Mouse (Mus musculus) bone marrow, adult 2 months (tissue): Measurements from ENCODE around the gene Abhd14b. TPM values are rescaled to one million over a fixed set of nuclear protein-coding genes. Genes with fewer than 3 reads are reported as not detected.

ENCODE experiments used
- H3K27ac ChIP-seq: fragments of 200-500 bp; 2 replicates; pipeline ENCODE4 v1.5.1; 2012; ENCODE audit warnings: low read depth, mild to moderate bottlenecking, control low read depth, inconsistent platforms, low read length; ENCODE audit not compliant: control insufficient read depth, poor library complexity, insufficient read depth
- H3K4me1 ChIP-seq: fragments of 200-500 bp; 2 replicates; pipeline ENCODE4 v1.6.1; 2011; ENCODE audit warnings: low read length; ENCODE audit not compliant: control insufficient read depth, insufficient read depth
- H3K4me3 ChIP-seq: fragments of 200-500 bp; replicated peaks from 2 replicates; pipeline ENCODE3; 2011; ENCODE audit warnings: mild to moderate bottlenecking, low read depth, low read length, control low read depth; ENCODE audit not compliant: control insufficient read depth
- CTCF ChIP-seq: fragments of 200-500 bp; IDR thresholded peaks from 2 replicates; pipeline ENCODE4 v1.5.1; 2011; ENCODE audit warnings: low read length, control low read depth; ENCODE audit not compliant: control insufficient read depth, insufficient read depth
- POLR2A ChIP-seq: fragments of 200-500 bp; IDR thresholded peaks from 2 replicates; pipeline ENCODE4 v1.6.1; 2011; ENCODE audit warnings: low read depth, mild to moderate bottlenecking, control low read depth, low read length, borderline replicate concordance; ENCODE audit not compliant: control insufficient read depth
- WGBS: fragments of 180-500 bp; shearing (Covaris S2); methylation state at CpG from one replicate; pipeline ENCODE4 v1.1.7; 2018; 5-methylcytosine and 5-hydroxymethylcytosine counted together
- polyA plus RNA-seq: library from polyadenylated mRNA; stranded (reverse); fragments of >200 nt; gene quantifications from 2 replicates; pipeline ENCODE4 v1.2.4, GENCODE M21; 2011; ENCODE audit warnings: low replicate concordance; ENCODE audit not compliant: missing spikeins, insufficient read depth, insufficient read length

Abhd14b gene
- polyA plus RNA-seq, 1 experiment = 6.5 TPM

DNA sequence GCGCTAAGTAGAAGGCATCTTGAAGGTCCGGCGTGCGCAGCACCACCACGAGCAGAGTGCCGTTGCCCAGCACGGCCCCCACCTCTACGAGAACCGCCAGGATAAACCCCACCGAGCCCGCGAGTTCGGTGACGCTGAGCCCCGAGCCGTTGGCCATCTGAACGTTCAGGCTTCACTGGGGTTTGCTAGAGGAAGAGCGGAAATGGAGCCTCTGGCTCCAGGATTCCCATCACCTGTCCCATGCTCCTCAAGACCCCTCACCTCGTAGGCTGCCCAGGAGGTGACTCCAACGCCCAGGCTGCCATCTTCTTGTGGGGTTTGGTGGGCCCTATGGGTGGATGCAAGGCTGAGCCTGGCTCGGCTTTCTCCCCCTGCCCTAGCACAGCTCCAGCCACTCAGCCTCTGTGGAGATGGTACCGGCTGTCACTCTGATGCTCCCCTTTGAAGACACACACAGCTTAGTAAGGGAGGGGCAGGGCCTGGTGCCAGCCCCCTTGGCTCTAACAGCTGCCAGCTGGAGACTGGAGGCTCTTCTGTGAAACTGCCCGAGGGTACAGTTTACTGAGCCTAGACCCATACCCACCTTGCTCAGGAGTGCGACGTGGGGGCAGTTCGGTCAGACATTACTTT is 18.4 kb downstream of the Abhd14b start, which contains the start of gene Gpr62:
TSS of gene Gpr62 (minus strand) at position 368 of the 630 bp plus-strand sequence.
- H3K4me1 ChIP-seq = no peaks in the 10 kb centered on the region
- TF ChIP-seq CTCF (no peak), POLR2A (no peak)
- H3K4me3 ChIP-seq = no peak within 1 kb of the TSS
- no peak within 1 kb of the TSS for H3K27ac ChIP-seq
- 28% methylated on average over 26 of the region's 26 CpGs for WGBS

DNA sequence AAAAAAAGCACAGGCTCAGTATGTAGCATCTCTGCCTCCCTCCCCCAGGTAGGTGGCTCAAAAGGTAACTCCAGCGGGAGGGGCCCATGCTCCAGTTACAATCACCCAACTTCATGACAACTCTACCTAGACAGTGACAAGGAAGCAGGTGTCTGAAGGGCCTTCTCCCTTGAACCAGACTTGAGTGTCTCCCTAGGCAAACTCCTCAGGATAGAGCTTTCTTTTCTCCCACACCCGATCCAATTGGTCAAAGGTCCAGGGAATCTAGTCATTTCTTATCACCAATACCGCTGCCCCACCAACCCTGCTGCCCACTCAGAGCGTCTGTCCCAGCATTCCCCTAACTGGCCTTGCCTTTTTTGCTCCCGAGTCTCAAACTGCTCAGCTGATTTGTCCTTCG is 19.5 kb downstream of the Abhd14b start:
- TF ChIP-seq CTCF (no peak), POLR2A (no peak)
- H3K4me1 ChIP-seq = no peaks in the 10 kb centered on the region
- H3K4me3 ChIP-seq = no peak overlapping the region
- no peak overlapping the region for H3K27ac ChIP-seq
- WGBS = 77% methylated on average over 6 of the region's 6 CpGs

DNA sequence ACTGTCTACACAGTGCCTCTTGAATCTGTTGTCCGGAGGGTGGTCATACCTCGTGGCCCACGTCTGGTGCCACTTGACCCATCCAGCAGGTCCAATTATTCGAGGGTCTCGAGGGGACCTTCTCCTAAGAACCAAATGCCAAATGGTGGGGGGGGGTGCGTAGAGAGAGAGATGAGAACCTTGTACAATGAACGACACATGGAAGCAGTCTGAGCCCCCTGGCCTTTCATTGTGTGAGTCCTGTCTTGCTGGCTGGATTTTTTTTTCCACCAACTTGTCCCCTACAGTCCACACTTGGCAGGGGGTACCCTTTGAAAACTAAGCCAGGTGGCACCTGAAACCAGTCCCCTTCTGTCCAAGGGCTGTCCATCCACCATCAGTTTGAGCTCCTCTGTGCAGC is 20.5 kb downstream of the Abhd14b start:
- no peaks in the 10 kb centered on the region for H3K4me1 ChIP-seq
- 80% methylated on average over 7 of the region's 7 CpGs for WGBS
- TF ChIP-seq POLR2A = no peak
- no peak for TF ChIP-seq CTCF
- no peak overlapping the region for H3K4me3 ChIP-seq
- no peak overlapping the region for H3K27ac ChIP-seq

DNA sequence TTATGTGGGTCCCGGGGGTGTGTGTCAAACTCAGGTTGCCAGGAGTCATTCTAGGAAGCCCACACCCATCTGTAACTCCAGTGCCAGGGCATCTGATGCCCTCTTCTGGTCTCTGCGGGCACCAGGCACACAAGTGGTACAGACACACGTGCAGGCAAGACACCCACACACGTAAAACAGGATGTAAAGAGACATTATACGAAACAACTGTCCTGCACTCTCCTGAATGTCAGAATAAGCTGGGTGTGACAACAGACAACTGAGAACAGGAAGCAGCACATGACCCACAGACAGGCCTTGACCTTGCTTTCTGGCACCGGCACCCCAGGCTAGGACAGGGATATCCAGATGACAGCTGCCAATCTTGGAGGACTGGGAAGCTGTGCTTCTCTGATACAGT is 22.1 kb downstream of the Abhd14b start:
- TF ChIP-seq POLR2A (no peak), CTCF (no peak)

DNA sequence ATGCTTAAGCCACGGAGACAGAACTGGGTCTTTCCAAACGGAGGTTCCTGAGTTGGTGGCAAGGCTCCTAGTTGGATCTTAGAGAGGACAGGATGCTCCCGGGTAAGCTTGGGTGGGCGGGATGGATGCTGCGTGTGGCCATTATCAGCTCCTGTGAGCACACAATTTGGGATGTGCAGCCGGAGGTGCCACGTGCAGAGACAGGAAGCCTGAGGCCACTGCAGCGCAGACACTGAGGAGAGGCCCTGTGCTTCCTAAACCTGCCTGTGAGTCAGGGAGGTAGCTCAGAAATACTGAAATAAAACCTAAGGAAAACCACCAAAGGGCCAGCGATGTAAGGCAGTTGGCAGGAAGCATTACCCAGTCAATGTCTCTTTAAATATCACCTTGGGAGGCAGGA is 22.5 kb downstream of the Abhd14b start:
- Histone ChIP-seq H3K27ac (no peak overlapping the region), H3K4me1 (no peaks in the 10 kb centered on the region), H3K4me3 (no peak overlapping the region)
- WGBS = 30% methylated on average over 9 of the region's 9 CpGs
- TF ChIP-seq POLR2A = no peak
- no peak for TF ChIP-seq CTCF

More for the DNA sequence above, 22.1 kb downstream of the Abhd14b start:
- Histone ChIP-seq H3K27ac (no peak overlapping the region), H3K4me1 (no peaks in the 10 kb centered on the region), H3K4me3 (no peak overlapping the region)
- WGBS = 34% methylated on average over 6 of the region's 6 CpGs

DNA sequence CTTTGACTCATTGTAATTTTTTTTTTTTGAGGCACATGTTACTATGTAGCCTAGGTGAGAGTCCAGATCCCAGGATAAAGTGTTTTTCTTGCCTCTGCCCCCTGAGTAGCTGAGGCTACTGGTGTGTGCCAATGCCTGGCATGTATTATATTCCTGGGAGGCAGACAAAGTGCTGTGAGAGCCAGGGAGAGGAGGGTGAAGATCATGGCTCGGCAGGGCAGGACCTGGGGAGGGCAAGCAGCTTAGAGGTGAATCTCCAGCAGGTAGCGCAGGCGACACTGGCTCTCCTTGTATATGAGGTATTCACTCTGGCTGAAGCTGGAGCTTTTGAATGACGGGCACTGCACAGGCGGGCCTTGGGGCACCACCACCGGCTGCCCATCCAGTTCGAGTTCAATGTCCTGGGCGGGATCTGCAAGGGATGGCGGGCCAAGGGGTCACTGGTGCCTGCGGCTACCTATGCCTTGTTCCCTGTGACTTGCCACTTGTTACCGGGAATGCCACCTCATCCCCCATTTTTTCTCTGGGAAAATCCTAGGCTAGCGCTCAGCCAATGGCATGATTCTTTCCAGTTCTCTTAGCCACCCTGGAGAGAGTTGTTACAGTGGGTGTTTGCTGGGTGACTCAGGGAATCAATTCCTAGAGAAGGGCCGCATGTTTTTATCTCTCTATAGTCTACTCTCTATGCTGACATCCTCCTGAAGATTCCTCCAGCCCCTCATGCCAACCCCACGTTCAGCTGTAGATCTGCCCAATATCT is 23.9 kb downstream of the Abhd14b start:
- no peak overlapping the region for H3K27ac ChIP-seq
- no peaks in the 10 kb centered on the region for H3K4me1 ChIP-seq
- 84% methylated on average over 14 of the region's 14 CpGs for WGBS
- no peak overlapping the region for H3K4me3 ChIP-seq
- TF ChIP-seq POLR2A = no peak
- TF ChIP-seq CTCF = no peak

DNA sequence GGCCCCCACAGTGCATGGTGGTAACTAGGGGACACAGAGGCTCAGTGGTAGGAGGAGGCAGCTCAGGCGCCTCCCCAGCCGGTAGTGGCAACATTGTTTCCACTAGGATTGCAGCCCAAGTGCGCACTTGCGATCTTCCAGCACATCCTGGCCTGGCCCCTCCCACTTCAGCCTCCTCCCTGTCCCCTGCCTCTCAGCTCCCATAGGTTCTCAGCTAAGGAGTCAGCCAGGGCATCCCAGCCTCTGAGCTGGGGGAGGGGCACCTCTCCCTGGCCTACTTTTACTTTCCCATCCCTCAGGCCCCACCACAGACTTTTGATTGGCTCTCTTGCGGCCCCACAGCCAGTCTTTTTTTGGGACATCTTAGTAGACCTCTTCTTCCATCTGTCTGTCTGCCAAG is 24.6 kb downstream of the Abhd14b start:
- Histone ChIP-seq H3K4me1 (no peaks in the 10 kb centered on the region), H3K27ac (no peak overlapping the region), H3K4me3 (no peak overlapping the region)
- TF ChIP-seq POLR2A = no peak
- no peak for TF ChIP-seq CTCF
- 82% methylated on average over 5 of the region's 5 CpGs for WGBS

DNA sequence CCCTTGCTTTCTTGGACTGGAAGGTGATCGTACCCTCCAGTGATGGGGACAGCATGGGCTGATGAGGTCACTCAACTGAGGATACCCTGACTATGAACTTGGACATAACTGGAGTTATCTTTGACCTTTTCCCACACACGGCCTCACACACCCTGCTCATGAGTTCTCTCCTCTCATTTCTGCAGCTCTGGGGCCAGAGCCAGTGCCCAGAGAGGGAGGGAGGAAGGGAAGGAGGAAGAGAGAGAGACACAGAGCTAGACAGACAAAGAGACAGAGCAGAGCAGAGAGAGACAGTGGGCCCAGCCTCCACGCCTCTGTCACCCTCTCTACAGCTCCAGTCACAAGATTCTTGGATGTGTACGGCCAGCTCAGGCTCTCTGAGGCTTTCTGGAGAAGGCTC is 25.1 kb downstream of the Abhd14b start:
- H3K4me3 ChIP-seq = no peak overlapping the region
- H3K27ac ChIP-seq = no peak overlapping the region
- WGBS = 78% methylated on average over 4 of the region's 4 CpGs
- no peaks in the 10 kb centered on the region for H3K4me1 ChIP-seq
- no peak for TF ChIP-seq CTCF
- TF ChIP-seq POLR2A = no peak
